Mouse (Mus musculus) C2C12 (cell line): Measurements from ENCODE around the gene Nme7. TPM values are rescaled to one million over a fixed set of nuclear protein-coding genes. Genes with fewer than 3 reads are reported as not detected.

ENCODE experiments used
- H3K27me3 ChIP-seq: one replicate; pipeline ENCODE4 v1.6.1; 2011; ENCODE audit not compliant: control insufficient read depth, insufficient read depth, insufficient read length
- H3K36me3 ChIP-seq: one replicate; pipeline ENCODE4 v1.6.1; 2011; ENCODE audit not compliant: control insufficient read depth, insufficient read depth
- H3K4me3 ChIP-seq: one replicate; pipeline ENCODE4 v1.5.1; 2011; ENCODE audit warnings: mild to moderate bottlenecking, control low read depth; ENCODE audit not compliant: poor library complexity, insufficient read depth, severe bottlenecking
- H3K79me2 ChIP-seq: one replicate; pipeline ENCODE4 v1.6.1; 2011; ENCODE audit not compliant: control insufficient read depth, insufficient read depth
- H3K79me3 ChIP-seq: one replicate; pipeline ENCODE4 v1.6.1; 2011; ENCODE audit warnings: low read depth, control low read depth
- H3ac ChIP-seq: one replicate; pipeline ENCODE3; 2011; ENCODE audit warnings: low read depth; ENCODE audit not compliant: control insufficient read depth, insufficient read length
- CEBPB ChIP-seq: IDR thresholded peaks from one replicate; pipeline ENCODE4 v1.6.1; 2011; ENCODE audit warnings: low read depth, mild to moderate bottlenecking, control low read depth, moderate library complexity
- CTCF ChIP-seq: IDR thresholded peaks from one replicate; pipeline ENCODE4 v1.5.1; 2011; ENCODE audit not compliant: control insufficient read depth, insufficient read depth, insufficient read length
- FOSL1 ChIP-seq: IDR thresholded peaks from one replicate; pipeline ENCODE4 v1.8.0; 2011; ENCODE audit warnings: mild to moderate bottlenecking, low read length; ENCODE audit not compliant: poor library complexity, insufficient read depth, severe bottlenecking
- MAX ChIP-seq: IDR thresholded peaks from one replicate; pipeline ENCODE4 v1.6.1; 2011; ENCODE audit warnings: mild to moderate bottlenecking, control low read depth
- MYOD1 ChIP-seq: IDR thresholded peaks from one replicate; pipeline ENCODE4 v1.6.1; 2011; ENCODE audit warnings: low read depth; ENCODE audit not compliant: control insufficient read depth, insufficient read length
- MYOG ChIP-seq: IDR thresholded peaks from one replicate; pipeline ENCODE4 v1.6.1; 2011; ENCODE audit not compliant: control insufficient read depth, insufficient read length; ENCODE audit errors: extremely low read depth
- USF1 ChIP-seq: IDR thresholded peaks from one replicate; pipeline ENCODE4 v1.6.1; 2011; ENCODE audit warnings: low read depth, mild to moderate bottlenecking, control low read depth, moderate library complexity
- polyA plus RNA-seq: library from polyadenylated mRNA; unstranded; fragments of >200 nt; fragmentation: generic; extraction: Trizol; gene quantifications from one replicate; pipeline ENCODE4 v1.2.1, GENCODE M21; 2012; ENCODE audit warnings: missing spikeins

Nme7 gene
- polyA plus RNA-seq, 1 experiment = 19.0 TPM

GRCm38 (mm10) chr1:164471632-164472031, 167.7 kb downstream of the Nme7 start:
- Histone ChIP-seq H3ac (no peak overlapping the region), H3K79me3 (no peaks in the 10 kb centered on the region), H3K36me3 (no peaks in the 10 kb centered on the region), H3K4me3 (no peak overlapping the region), H3K27me3 (no peaks in the 10 kb centered on the region), H3K79me2 (no peaks in the 10 kb centered on the region)
- TF ChIP-seq FOSL1 = no peak
- no peak for TF ChIP-seq MYOD1
- no peak for TF ChIP-seq USF1
- TF ChIP-seq MAX = no peak
- no peak for TF ChIP-seq MYOG
- no peak for TF ChIP-seq CTCF
- no peak for TF ChIP-seq CEBPB

GRCm38 (mm10) chr1:164473398-164473797, 169.5 kb downstream of the Nme7 start:
- H3ac ChIP-seq = no peak overlapping the region
- no peak for TF ChIP-seq MYOG
- no peak for TF ChIP-seq CTCF
- TF ChIP-seq MAX = no peak
- TF ChIP-seq MYOD1 = no peak
- no peak for TF ChIP-seq CEBPB
- TF ChIP-seq FOSL1 = no peak
- TF ChIP-seq USF1 = no peak
- H3K27me3 ChIP-seq = no peaks in the 10 kb centered on the region
- no peaks in the 10 kb centered on the region for H3K79me2 ChIP-seq
- no peak overlapping the region for H3K4me3 ChIP-seq
- H3K79me3 ChIP-seq = no peaks in the 10 kb centered on the region
- no peaks in the 10 kb centered on the region for H3K36me3 ChIP-seq

GRCm38 (mm10) chr1:164474310-164474709, 170.4 kb downstream of the Nme7 start:
- Histone ChIP-seq H3K4me3 (no peak overlapping the region), H3K79me3 (no peaks in the 10 kb centered on the region), H3K27me3 (no peaks in the 10 kb centered on the region), H3K79me2 (no peaks in the 10 kb centered on the region), H3ac (no peak overlapping the region), H3K36me3 (no peaks in the 10 kb centered on the region)
- TF ChIP-seq MYOG (no peak), MYOD1 (no peak), CEBPB (no peak), USF1 (no peak), MAX (no peak), FOSL1 (no peak)

GRCm38 (mm10) chr1:164474778-164475511, 171.0 kb downstream of the Nme7 start:
- TF ChIP-seq MYOG (no peak), CEBPB (no peak), CTCF (no peak), MYOD1 (peak; percentile 7), USF1 (no peak), MAX (no peak), FOSL1 (no peak)
- Histone ChIP-seq H3K79me2 (no peaks in the 10 kb centered on the region), H3K27me3 (no peaks in the 10 kb centered on the region), H3K4me3 (no peak overlapping the region), H3K79me3 (no peaks in the 10 kb centered on the region), H3K36me3 (no peaks in the 10 kb centered on the region), H3ac (no peak overlapping the region)

GRCm38 (mm10) chr1:164475895-164476294, 172.0 kb downstream of the Nme7 start:
- TF ChIP-seq USF1 (no peak), MYOD1 (no peak), MAX (no peak), CTCF (no peak)
- Histone ChIP-seq H3K36me3 (no peaks in the 10 kb centered on the region), H3K27me3 (no peaks in the 10 kb centered on the region), H3K79me3 (no peaks in the 10 kb centered on the region), H3K4me3 (no peak overlapping the region), H3K79me2 (no peaks in the 10 kb centered on the region), H3ac (no peak overlapping the region)

GRCm38 (mm10) chr1:164480755-164481644, 177.1 kb downstream of the Nme7 start:
- TF ChIP-seq CEBPB (no peak), USF1 (no peak), MYOG (no peak), FOSL1 (no peak), MAX (no peak), CTCF (no peak), MYOD1 (no peak)
- Histone ChIP-seq H3ac (no peak overlapping the region), H3K79me2 (no peaks in the 10 kb centered on the region), H3K79me3 (no peaks in the 10 kb centered on the region), H3K36me3 (no peaks in the 10 kb centered on the region), H3K27me3 (no peaks in the 10 kb centered on the region), H3K4me3 (no peak overlapping the region)
